Mouse (Mus musculus): ENCODE data around the gene Ehbp1l1. TPM values are rescaled to one million over a fixed set of nuclear protein-coding genes. Genes with fewer than 3 reads are reported as not detected.

Gene Ehbp1l1
- 9.7 and 10.1 TPM in 2 replicates for polyA plus RNA-seq (2016; fragmentation: Nextera tagmentation; extraction: Ambion mirVana)

DNA sequence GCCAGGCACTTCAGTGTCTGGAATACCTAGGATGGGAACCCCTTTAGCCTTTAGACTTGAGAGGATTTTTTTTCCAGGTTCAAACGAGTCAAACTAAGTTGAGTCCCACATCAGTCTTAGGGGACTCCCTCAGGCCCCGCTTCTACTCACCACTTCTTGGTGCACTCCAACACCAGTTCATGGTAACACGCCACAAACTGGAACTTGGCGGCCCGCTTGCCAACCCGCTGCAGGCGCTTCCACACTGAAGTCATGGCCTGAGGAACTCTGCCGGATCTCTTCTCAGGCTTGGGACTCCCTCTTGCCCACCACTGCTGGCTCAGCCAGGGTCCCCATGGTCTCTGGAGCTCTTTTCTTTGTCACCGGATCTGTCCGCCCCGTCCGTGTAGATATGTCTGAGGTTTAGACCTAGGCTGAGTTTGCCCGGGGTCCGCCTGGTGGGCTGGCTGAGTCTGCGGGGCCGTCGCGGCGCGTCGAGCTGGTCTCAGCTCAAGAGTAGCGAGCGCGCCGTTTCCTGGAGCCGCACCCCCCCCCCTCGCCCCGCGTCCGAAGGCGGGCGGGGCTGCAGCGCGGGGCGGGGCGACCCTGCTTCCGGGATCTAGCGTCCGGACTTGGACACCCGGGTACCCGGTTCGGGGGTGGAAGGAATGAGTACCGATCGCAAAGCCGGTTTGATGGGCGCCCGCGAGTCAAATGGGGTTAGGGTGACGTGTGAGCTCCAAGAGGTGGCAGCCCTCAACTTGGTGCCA lies at the start of gene Ehbp1l1:
Ehbp1l1 (minus strand) TSS at position 551 of the 749 bp plus-strand sequence.
- Histone ChIP-seq H3K36me3 (peaks cover 66% of the 10 kb centered on the region), H3K27me3 (ENCODE audit: insufficient read depth, poor library complexity, severe bottlenecking) (peaks cover 7% of the 10 kb centered on the region), H3K4me3 (peak within 1 kb of the TSS; percentile 96), H3K27ac (peak within 1 kb of the TSS; percentile 99), H3K9me3 (no peaks in the 10 kb centered on the region), H3K4me1 (replicated peaks) (peaks cover 73% of the 10 kb centered on the region)
- 10% methylated on average over 49 of the region's 49 CpGs for WGBS
- peak; percentile 45 for DNase-seq (ENCODE audit: low spot score)

DNA sequence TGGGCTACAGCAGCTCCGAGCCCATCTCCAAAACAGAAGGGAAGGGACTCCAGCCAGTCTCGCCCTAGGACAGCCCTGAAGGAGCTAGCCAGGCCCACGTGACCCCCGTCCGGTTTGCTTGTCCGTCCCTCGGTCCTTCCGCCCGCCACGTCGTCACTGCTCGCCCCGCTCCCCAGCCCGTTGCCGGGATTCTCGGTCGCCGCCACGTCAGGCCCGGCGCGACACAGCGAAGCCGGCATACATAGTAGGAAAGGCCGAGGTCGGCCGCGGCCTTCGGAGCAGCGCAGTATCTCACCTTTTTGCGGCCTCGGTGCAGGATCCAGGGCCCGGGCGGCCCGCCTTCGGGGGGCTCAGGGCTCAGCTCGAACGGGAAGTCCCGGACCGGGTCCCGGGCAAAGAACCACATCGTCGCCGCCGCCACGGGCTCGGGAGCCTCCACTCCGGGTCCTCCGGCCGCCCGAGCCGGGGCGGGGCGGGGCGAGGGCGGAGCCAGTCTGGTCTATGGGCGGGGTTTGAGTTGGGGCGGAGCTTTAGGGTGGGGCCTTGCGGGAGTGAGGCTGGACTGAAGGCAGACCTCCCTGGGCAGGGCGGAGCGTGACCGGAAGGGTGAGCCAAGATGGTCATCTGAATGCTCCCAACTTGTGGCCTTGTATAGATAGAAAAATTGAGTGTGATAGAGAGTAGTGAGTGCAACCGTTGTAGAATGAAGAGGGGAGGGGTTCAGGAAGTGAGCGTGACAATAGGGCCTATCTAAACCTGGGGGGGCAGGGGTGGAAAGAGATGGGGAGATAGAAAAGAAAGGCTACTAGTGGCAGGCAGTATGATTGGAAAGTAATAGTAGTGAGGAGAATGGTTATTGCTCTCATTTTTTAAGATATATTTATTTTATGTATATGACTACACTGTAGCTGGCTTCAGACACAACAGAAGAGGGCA lies 45.1 kb upstream of the Ehbp1l1 start, which contains the start of gene Scyl1:
Scyl1 (minus strand) TSS at position 495 of the 936 bp plus-strand sequence.
- Histone ChIP-seq H3K36me3 (peaks cover 40% of the 10 kb centered on the region), H3K27ac (peak within 1 kb of the TSS; percentile 95), H3K9me3 (no peaks in the 10 kb centered on the region), H3K4me3 (peak within 1 kb of the TSS; percentile 95), H3K4me1 (replicated peaks) (peaks cover 24% of the 10 kb centered on the region), H3K27me3 (ENCODE audit: insufficient read depth, poor library complexity, severe bottlenecking) (no peaks in the 10 kb centered on the region)
- DNase-seq (ENCODE audit: low spot score), result peak; percentile 96
- 2% methylated on average over 64 of the region's 64 CpGs for WGBS

DNA sequence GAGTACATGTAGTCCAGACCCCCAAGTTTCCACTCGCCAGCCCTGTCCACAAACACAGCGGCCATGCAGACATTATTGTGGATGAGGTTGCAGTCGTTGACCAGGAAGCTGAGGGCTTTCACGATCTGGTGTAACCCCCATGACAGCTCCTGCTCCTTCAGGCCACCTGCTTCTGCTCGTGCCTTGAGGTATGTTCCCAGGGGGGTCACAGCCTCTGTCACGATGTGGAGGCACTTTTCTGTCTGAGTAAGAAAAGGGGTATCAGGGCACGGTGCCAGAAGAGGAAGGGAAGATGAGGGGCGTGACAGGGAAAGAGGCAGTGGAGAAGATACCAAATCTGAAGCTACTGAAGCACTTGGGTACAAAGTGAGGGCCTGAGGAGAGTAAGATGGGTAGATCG lies 44.2 kb upstream of the Ehbp1l1 start:
- peak overlapping the region; percentile 95 for H3K27ac ChIP-seq
- WGBS, result 60% methylated on average over 9 of the region's 9 CpGs

DNA sequence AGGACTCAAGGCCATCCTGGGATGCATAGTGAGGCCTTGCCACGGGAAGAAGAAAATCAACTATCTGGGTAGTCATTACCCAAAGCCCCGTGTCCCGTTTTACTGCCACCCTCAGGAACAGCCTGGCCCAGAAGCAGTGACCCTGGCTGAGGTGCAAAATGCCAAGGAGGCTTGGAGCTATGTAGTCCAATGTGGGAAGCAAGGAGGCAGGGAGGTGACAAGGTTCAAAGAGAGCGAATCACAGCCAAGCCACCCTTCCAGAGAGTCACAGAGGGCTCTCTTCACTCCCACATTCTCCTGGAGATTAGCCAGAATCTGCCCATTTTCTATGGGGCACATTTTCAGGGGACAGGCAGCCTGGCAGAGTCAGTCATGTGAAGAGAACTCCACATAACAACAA lies 41.2 kb upstream of the Ehbp1l1 start:
- DNase-seq (ENCODE audit: low spot score), result no peak
- WGBS, result 90% methylated on average over 4 of the region's 4 CpGs
- Histone ChIP-seq H3K4me1 (replicated peaks) (peaks cover 24% of the 10 kb centered on the region), H3K9me3 (no peaks in the 10 kb centered on the region), H3K4me3 (no peak overlapping the region), H3K36me3 (peaks cover 79% of the 10 kb centered on the region), H3K27ac (no peak overlapping the region), H3K27me3 (ENCODE audit: insufficient read depth, poor library complexity, severe bottlenecking) (no peaks in the 10 kb centered on the region)

More for the DNA sequence above, 44.2 kb upstream of the Ehbp1l1 start:
- no peaks in the 10 kb centered on the region for H3K9me3 ChIP-seq
- peaks cover 24% of the 10 kb centered on the region for H3K4me1 ChIP-seq (replicated peaks)
- H3K27me3 ChIP-seq (ENCODE audit: insufficient read depth, poor library complexity, severe bottlenecking), result no peaks in the 10 kb centered on the region
- peak overlapping the region; percentile 95 for H3K4me3 ChIP-seq
- DNase-seq (ENCODE audit: low spot score), result no peak
- peaks cover 49% of the 10 kb centered on the region for H3K36me3 ChIP-seq

DNA sequence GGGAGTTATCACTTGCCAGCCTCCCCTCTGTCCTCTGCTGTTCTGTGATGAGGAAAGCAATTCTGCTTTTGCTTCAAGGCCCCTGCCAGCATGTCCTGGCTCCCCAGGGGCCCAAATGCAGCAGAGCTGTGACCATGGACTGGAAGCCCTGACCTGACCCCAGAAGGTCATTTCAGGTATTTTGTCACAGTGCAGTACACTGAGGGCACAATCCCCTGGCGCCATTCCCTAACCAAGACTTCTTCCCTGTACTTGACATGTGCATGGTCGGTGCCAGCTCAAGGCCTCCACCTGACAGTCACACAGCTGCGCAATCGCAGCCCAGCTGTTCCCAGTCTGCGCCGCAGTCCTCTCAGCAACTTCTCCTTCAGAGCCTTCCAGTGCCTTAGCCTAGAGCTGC lies 37.0 kb upstream of the Ehbp1l1 start:
- no peak overlapping the region for H3K27ac ChIP-seq
- no peaks in the 10 kb centered on the region for H3K9me3 ChIP-seq
- peaks cover 18% of the 10 kb centered on the region for H3K27me3 ChIP-seq (ENCODE audit: insufficient read depth, poor library complexity, severe bottlenecking)
- H3K36me3 ChIP-seq, result peaks cover 99% of the 10 kb centered on the region
- H3K4me3 ChIP-seq, result no peak overlapping the region
- WGBS, result 97% methylated on average over 6 of the region's 6 CpGs
- H3K4me1 ChIP-seq (replicated peaks), result no peaks in the 10 kb centered on the region
- no peak for DNase-seq (ENCODE audit: low spot score)

DNA sequence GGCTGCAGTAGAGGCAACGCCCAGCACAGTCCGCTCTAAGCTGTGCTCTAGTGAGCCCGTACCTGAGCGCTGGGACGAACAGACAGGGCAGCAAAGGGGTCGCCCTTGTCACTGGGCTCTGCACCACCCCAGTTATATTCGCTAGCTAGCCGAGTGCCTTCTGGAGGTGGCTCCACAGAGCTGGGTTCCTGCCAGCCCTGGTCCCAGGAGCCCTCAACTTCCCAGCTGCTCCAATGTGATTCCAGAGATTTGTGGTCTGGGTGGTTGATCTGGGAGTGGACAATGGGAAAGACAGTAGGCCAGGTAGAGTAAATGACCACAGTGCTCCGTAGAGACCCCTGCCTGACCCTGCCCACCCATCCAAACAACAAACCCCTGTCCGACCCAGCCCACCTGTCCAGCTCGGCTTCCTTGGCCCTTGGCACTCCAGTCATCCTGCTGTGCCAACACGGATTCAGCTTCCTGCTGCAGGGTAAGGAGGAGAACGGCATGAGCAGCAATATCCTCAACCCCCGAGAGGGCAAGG lies 32.8 kb upstream of the Ehbp1l1 start:
- no peak overlapping the region for H3K4me3 ChIP-seq
- H3K4me1 ChIP-seq (replicated peaks), result peaks cover 20% of the 10 kb centered on the region
- WGBS, result 92% methylated on average over 14 of the region's 14 CpGs
- H3K36me3 ChIP-seq, result peaks cover 69% of the 10 kb centered on the region
- H3K27ac ChIP-seq, result no peak overlapping the region
- no peak for DNase-seq (ENCODE audit: low spot score)
- H3K27me3 ChIP-seq (ENCODE audit: insufficient read depth, poor library complexity, severe bottlenecking), result peaks cover 60% of the 10 kb centered on the region
- H3K9me3 ChIP-seq, result no peaks in the 10 kb centered on the region

DNA sequence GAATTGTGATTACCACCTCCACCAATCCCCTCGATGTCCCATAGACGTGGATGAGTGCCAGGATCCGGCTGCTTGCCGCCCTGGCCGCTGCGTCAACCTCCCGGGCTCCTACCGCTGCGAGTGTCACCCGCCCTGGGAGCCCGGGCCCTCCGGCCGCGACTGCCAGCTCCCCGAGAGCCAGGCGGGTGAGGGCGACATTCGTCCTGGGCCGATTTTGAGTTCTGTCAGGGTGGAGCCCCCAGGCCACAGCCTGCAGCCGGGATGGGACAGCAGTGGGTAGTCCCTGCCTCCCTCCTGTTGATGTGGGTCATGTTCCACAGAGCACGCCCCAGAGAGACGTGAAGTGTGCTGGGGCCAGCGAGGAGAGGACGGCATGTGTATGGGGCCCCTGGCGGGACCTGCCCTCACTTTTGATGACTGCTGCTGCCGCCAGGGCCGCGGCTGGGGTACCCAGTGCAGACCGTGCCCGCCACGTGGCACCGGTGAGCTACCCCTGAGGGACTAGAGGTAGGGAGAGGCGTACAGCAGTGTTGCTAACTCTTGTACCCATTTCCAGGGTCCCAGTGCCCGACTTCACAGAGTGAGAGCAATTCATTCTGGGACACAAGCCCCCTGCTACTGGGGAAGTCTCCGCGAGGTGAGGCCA lies 31.0 kb upstream of the Ehbp1l1 start:
- H3K4me1 ChIP-seq (replicated peaks), result peaks cover 20% of the 10 kb centered on the region
- peaks cover 51% of the 10 kb centered on the region for H3K36me3 ChIP-seq
- peak overlapping the region; percentile 40 for H3K4me3 ChIP-seq
- peaks cover 78% of the 10 kb centered on the region for H3K27me3 ChIP-seq (ENCODE audit: insufficient read depth, poor library complexity, severe bottlenecking)
- peak overlapping the region; percentile 50; the same call in 1 of the 2 replicates for H3K27ac ChIP-seq
- DNase-seq (ENCODE audit: low spot score), result peak; percentile 18
- no peaks in the 10 kb centered on the region for H3K9me3 ChIP-seq
- WGBS, result 11% methylated on average over 36 of the region's 36 CpGs

DNA sequence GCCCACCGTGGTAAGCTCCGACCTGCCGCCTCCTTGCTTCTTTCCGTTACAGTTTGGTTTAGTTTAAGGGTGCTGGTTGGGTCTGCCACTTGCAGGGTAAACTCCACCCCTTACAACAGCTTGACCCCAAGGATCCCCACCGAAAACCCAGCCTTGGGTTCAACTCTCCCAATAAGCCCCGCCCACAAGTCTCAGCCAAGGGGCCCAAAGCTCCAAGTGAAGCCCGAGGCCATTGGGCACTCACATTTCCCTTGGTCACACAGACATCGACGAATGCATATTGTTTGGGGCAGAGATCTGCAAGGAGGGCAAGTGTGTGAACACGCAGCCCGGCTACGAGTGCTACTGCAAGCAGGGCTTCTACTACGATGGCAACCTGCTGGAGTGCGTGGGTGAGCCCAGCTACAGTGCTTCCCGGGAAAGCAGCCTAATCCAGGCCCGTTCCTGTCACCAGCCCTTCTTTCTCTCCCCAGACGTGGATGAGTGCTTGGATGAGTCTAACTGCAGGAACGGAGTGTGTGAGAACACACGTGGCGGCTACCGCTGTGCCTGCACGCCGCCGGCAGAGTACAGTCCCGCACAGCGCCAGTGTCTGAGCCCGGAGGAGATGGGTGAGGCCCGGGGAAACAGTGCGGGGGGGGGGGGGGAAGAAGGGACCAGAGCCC lies 30.3 kb upstream of the Ehbp1l1 start:
- peaks cover 85% of the 10 kb centered on the region for H3K27me3 ChIP-seq (ENCODE audit: insufficient read depth, poor library complexity, severe bottlenecking)

DNA sequence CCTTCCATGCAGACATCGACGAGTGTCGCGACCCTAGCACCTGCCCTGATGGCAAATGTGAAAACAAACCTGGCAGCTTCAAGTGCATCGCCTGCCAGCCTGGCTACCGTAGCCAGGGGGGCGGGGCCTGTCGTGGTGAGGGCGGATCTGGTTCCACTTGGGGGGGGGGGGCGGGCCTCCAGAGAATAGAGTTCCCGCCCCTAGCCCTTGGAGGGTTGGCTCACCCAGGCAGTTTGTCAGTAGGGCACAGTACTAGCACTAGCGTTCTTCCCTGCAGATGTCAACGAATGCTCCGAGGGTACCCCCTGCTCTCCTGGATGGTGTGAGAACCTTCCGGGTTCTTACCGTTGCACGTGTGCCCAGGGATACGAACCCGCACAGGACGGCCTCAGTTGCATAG lies 25.6 kb upstream of the Ehbp1l1 start:
- no peaks in the 10 kb centered on the region for H3K36me3 ChIP-seq
- H3K9me3 ChIP-seq, result no peaks in the 10 kb centered on the region
- 6% methylated on average over 20 of the region's 20 CpGs for WGBS
- H3K4me1 ChIP-seq (replicated peaks), result peaks cover 31% of the 10 kb centered on the region
- no peak for DNase-seq (ENCODE audit: low spot score)
- H3K27ac ChIP-seq, result no peak overlapping the region
- H3K27me3 ChIP-seq (ENCODE audit: insufficient read depth, poor library complexity, severe bottlenecking), result peaks cover 100% of the 10 kb centered on the region
- peak overlapping the region; percentile 24 for H3K4me3 ChIP-seq

More for the DNA sequence above, 30.3 kb upstream of the Ehbp1l1 start:
- H3K27ac ChIP-seq, result peak overlapping the region; percentile 50; the same call in 1 of the 2 replicates
- peaks cover 26% of the 10 kb centered on the region for H3K4me1 ChIP-seq (replicated peaks)
- peaks cover 45% of the 10 kb centered on the region for H3K36me3 ChIP-seq
- WGBS, result 7% methylated on average over 28 of the region's 29 CpGs
- H3K9me3 ChIP-seq, result no peaks in the 10 kb centered on the region
- H3K4me3 ChIP-seq, result peak overlapping the region; percentile 40
- DNase-seq (ENCODE audit: low spot score), result peak; percentile 33

DNA sequence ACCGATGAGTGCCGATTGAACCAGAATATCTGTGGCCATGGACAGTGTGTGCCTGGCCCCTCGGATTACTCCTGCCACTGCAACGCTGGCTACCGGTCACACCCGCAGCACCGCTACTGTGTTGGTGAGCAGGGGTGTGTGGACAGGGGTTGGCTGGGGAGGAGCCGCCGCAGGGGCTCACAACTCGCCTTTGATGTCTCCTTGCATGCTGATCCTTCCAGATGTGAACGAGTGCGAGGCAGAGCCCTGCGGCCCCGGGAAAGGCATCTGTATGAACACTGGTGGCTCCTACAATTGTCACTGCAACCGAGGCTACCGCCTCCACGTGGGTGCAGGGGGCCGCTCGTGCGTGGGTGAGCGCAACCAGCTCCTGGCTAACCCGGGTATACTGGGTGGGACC lies 24.8 kb upstream of the Ehbp1l1 start:
- no peaks in the 10 kb centered on the region for H3K9me3 ChIP-seq
- 5% methylated on average over 22 of the region's 22 CpGs for WGBS
- no peak overlapping the region for H3K27ac ChIP-seq
- no peak for DNase-seq (ENCODE audit: low spot score)
- H3K36me3 ChIP-seq, result no peaks in the 10 kb centered on the region
- H3K4me3 ChIP-seq, result peak overlapping the region; percentile 24
- H3K4me1 ChIP-seq (replicated peaks), result peaks cover 31% of the 10 kb centered on the region
- peaks cover 100% of the 10 kb centered on the region for H3K27me3 ChIP-seq (ENCODE audit: insufficient read depth, poor library complexity, severe bottlenecking)

DNA sequence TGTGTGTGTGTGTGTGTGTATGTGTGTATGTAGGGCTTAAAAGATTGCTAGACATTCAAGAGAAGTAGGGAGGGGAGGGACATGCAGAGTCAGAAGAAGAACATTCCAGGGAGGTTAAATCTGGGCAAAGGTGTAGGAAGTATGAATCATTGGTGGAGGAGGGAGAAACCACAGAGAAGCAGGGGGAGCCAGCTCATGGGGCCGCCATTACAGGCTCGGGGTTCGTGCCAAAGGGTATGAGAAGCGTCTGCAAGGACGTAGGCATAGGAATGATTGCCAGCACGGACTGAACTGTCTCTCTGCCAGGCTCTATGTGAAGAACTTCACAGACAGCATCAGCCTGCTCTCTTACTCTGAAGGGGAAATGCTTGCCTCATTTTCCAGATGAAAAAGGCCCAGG lies 23.4 kb upstream of the Ehbp1l1 start:
- no peaks in the 10 kb centered on the region for H3K9me3 ChIP-seq
- DNase-seq (ENCODE audit: low spot score), result no peak
- H3K36me3 ChIP-seq, result no peaks in the 10 kb centered on the region
- WGBS, result 80% methylated on average over 6 of the region's 6 CpGs
- H3K27ac ChIP-seq, result no peak overlapping the region
- H3K4me1 ChIP-seq (replicated peaks), result peaks cover 40% of the 10 kb centered on the region
- H3K4me3 ChIP-seq, result no peak overlapping the region
- H3K27me3 ChIP-seq (ENCODE audit: insufficient read depth, poor library complexity, severe bottlenecking), result peaks cover 100% of the 10 kb centered on the region
